ENCODE assay signal across 1 mouse cellular context in the genomic region with DNA sequence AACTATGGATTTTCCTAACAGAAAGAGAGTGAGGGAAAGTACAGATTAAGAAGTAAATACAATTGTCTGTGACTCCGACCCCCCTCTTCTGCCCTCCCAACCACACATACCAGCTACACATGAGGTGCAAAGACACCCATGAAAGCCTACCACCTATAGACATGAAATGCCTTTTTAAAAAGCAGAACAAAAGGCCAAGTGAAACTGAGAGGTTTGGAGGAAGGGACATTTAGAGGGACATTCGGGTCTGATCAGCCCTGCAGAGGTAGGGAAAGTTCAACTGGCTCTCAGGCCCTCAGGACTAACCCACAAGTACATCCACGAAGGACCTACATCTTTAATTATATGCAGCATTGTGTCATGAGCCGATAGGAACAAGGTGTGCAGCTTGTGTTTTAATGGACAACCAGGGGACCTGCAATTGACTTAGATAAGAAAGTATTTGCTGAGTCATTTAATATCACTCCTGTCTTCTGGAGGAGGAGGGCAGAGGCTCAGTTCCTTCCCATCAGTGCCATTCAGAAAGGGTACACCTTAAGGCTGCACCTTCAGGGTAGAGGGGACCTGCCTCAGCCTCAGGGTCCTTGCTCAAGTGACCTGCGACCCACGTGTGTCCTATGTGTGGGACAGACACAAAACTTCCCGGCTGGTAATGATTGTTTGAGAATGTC.
TF ChIP-seq lines count a peak whose summit lies in the region.

No protein-coding gene starts in this region.

TF ChIP-seq in CH12.LX, 34 proteins besides CTCF, POLR2A, EP300 and RAD21:
- no peak for TF ChIP-seq E2F4 (IDR thresholded peaks at IDR 0.05; ENCODE audit: insufficient replicate concordance, low read depth, low read length)
- TF ChIP-seq MAFK (IDR thresholded peaks at IDR 0.05; ENCODE audit: insufficient replicate concordance, low read length), result 0 out of 2 replicates have a peak, but pooled peaks have one; percentile 13
TF ChIP-seq in CH12.LX: peak in this region for 1.
